In the genomic region with DNA sequence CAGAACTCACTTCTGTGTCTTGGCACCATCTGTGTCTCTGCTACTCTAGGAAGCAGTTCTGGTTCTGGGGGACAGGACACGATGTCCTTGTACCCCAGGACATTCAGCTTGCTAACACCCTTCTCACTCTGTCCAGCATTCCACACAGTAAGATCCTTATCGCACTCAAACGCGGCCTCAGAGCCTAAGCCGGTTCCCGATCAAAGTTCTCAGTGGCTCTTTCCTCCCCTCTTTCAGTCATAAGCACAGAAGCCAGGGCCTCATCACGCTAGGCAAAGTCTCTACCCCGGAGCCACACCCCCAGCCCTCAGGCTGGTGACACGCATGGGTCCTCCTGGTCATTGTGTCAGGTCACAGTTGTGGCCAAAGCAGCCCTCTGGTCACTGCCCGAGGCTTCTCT, we compare ENCODE assay signal across 1 mouse cellular context.
TF ChIP-seq lines count a peak whose summit lies in the region.

No protein-coding gene starts in this region.

TF ChIP-seq in CH12.LX, 34 proteins besides CTCF, POLR2A, EP300 and RAD21 (continued from another document):
- no peak for TF ChIP-seq HCFC1 (IDR thresholded peaks at IDR 0.05; ENCODE audit: low read depth, low read length)
- no peak for TF ChIP-seq JUN (IDR thresholded peaks at IDR 0.05; ENCODE audit: insufficient read depth, low read depth, low read length)
- TF ChIP-seq JUND (conservative IDR thresholded peaks at IDR 0.05; ENCODE audit: low read depth, low read length): no peak
